Mouse (Mus musculus) T-cell, adult 2 months (primary cell): Measurements from ENCODE around the gene Hnrnpul1.

Source experiments
- DNase-seq: peaks from one replicate; pipeline ENCODE4 v3.0.0; 2022; ENCODE audit warnings: low spot score

Hnrnpul1 gene

DNA sequence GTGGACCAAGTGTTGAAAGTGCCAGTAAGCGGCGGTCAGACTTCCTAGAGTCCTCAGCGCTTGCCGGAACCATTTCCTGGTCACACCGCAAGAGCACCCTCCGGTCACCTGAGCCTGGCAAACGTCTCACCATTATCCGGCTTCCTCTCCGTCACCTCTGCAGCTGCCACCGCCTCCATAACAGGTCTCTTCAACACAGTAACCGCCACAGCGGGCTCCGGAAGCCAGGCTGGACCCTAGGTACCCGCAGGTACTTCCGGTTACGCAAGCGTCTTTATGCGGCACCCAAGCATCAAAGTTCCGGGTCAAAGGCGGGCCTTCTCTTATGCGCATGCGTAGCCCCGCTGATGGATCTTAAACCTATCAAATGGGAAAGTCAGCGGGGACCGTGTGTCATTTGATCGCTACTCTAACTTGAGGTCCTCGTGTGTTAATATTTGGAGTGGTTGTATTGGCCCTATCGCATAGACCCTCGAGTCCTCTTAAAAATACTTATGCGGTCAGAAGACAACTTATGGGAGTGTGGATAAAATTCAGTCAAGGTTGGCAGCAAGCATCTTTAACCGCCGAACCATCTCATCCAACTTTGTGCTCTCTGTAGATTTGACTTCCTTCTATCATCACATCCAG, 35.7 kb downstream of the Hnrnpul1 start, which contains the start of gene Ccdc97:
TSS of gene Ccdc97 (minus strand) at position 301 of the 630 bp plus-strand sequence.
- peak; percentile 93 for DNase-seq

DNA sequence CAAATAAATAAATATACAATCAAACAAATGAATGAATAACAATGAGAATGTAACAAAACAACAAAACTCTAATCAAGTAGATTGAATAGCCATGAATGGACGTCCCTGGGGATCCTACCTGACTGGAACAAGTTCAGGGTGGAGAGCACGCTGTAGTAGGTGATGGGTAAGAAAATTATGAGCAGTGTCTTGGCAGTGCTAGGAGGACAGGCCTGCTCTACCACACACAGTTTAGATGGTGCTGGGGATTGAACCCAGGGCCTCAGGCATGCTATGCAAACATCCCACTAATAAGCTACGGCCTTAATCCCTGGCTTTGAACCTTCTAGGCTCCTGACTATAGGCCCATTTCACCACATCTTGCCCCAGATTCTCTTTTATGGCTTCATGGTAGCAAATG, 37.1 kb downstream of the Hnrnpul1 start:
- DNase-seq: no peak

DNA sequence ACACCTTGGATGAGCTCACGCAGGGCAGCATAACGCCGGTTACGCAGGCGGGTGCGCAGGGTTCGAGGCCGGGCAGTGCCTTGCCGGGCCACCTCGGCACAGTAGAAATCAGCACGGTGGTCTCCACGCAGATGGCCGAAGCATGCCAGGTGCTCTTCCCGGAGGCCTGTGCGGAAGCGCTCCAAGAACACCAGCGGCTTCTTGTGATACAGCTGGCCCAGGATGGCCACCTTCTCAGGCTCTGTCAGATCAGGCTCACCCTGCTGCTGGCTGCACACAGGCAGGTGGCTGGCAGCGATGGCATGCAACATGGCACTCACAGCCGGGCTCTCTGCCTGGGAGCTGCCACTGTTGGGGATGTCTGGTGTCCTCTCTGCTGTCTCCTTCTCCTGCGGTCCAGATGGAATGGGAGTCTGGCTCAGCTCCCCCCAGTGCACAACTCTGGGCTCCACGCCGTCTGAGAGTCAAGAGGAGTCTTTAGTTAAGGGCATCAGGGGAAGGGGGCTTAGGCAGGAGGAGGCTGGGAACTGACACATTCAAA, 38.8 kb downstream of the Hnrnpul1 start:
- DNase-seq: no peak

DNA sequence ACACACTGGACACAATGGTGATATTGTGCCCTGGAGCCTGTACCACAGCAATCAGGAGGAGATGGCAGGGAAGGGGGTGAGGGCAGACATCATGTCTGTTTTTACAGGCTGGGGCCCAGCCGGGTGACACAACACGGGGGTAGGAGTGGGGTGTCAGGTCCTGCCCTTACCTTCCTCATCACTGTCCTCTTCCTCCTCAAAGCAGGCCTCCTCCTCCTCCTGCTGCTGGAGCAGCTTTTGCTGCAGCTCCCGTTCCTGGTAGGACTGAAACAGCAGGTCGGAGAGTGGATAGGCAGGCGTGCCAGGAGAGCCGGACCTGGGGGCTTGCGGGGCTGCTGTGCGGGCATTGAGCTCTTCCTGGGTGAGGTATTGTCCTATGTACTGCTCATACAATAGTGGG, 40.0 kb downstream of the Hnrnpul1 start:
- no peak for DNase-seq

DNA sequence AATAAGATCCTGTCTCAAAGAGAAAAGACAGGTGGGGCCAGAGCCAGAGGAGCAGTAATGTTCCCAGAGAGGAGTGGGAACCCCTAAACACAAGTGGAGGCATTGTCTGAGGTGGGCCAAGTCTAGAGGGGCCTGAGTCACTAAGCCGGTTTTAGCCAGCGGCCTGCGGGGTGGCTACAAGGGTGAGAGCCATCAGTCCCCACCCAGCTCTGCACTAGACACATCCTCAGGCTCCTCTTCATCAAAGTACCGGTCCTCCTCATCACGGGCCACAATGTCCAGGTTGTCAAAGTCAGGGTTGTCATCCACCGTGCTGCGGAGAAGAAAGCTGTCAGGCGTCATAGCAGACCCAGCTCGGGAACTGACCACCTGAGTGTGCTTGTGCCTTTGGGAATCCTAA, 41.8 kb downstream of the Hnrnpul1 start:
- DNase-seq: no peak

DNA sequence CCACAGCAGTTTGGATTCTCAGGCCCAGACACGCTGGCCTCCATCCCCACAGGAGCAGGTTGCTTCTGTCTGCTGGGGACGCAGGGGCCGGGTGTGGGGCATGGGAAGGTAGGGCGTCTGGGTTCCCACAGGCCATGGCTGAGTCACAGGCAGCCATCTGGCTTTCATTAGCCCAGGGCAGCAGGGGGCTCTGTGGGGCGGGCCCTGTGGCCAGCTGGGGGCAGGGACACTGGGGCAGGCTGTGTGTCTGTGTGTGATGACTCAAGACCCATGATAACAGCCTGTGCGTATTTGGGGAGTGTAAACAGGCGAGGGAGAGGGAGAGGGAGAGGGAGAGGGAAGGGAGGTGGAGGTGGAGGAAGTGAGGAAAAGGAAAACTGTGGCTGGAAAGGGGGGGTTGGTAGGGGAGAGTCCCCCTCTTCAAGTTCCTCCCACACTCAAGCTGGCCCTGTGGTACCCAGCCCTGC, 42.8 kb downstream of the Hnrnpul1 start:
- no peak for DNase-seq

DNA sequence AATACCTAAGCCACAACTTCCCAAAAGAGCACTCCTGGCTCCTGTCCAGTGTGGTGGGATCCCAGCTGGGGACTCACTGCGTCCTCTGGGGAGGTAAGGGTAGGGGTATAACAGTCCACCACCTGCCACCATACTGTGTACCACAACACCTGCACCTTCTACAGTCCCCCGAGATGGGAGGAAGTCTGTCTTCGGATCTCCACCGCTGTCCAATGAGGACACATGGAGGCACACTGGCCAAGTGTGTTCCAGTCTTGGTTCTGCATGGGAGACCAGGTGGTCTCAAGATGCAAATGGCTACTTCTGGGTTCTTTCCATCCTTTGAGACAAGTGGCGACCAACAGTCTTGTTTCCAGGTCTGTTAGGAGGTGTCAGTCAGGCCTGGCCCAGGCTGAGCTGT, 43.4 kb downstream of the Hnrnpul1 start:
- no peak for DNase-seq

DNA sequence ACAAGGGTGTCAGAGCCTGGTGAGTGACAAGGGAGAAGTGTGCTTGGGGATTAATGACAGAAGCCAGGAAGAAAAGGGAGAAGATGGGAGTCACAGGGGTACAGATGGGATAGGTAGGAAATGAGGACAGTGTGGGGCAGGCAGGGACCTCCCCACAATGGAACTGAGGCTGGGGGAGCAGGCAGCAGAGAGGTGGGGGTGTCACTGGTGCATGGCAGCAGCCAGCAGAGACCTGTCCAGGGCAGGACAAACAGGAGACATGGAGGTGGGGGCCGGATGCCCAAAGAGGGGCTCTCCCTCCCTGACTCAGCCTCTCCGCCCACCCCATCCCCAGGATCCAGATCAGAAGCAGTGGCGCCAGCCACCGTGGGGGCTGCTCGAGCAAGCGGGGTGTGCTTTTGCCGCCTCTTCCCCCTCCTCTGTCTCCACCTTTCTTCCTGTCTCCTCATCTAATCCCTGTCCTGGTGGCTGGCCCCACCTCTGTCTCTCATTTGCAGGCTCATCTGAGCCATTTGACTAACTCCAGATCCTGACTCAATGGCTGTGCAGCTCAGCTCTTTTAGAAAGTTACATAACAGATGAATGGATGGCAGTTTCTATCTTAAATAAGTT, 43.9 kb downstream of the Hnrnpul1 start:
- DNase-seq: no peak

DNA sequence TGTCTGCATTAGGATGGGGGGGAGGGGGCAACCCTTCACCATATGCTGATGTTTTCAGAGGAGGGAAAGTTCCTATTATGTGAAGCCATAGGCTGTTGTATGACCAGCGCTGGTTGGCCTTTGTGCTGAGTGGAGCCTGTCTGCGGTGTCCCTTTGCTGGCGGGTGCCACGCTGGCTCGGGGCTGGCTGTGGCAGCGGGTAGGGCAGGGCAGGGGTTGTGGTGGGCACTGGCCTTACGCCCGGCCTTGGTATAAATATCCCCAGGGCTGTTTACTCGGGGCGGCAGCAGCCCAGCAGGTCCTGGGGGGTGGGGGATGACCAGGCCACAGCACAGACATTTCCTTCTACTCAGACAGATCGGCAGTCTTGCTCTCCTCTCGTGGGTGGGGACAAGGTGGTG, 44.6 kb downstream of the Hnrnpul1 start:
- DNase-seq: no peak

DNA sequence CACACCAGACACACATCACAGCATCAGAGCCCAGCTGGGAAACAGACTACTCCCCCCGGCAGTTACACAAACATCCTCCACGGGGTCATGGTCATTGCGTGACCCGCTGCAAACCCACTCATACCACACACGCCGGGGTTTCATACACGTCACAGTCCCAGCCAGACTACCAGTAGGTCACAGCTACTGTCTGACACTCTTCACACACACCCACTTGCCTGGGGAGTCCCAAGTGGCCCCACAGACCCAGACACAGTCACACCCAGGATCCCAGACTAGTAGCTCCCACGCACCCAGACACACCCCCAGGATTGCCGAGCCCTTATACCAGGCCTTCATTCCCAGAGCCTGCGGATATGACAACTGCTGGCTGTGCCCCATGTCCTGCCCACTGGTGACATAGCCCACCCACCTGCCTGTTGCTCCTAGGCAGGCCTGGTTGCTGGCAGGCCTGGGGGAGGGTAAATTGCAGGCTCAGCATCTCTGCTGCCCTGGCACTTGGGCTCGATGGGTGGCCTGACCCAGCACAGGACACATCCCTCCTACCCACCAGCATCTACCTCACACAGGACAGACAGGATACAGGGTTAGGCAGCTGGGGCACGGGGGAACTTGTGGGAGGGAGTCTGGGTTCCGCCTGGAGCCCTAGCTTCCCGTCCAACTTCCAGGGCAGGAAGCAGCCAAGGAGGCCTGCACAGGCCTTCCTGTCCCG, 46.8 kb downstream of the Hnrnpul1 start:
- peak; percentile 15 for DNase-seq

DNA sequence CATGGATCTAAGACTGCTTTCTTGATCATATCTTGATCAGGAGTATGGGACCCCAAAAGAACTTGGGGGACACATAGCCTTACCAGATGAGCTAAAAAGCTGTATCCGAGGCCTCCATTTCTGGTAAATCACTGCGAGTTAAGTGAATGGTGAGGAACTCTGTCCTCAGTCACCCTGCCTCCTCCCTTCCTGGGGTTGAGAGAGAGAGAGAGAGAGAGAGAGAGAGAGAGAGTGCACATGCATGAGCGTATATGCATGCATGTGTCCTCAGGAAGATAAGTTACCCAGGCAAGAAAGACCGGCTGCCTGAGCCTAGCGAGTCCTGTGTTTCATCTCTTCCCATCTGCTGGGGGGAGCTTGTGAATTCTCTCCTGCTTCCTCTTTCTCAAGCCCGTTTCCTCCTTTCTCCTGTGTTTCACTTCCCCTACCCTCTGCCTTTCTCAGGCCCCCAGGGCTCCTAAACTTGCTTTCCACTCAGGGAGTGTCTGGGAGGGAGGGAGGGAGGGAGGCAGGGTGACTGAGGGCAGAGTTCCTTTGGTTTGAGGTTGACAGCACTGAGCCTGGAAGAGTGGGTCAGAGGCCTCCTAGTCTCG, 47.9 kb downstream of the Hnrnpul1 start:
- no peak for DNase-seq

DNA sequence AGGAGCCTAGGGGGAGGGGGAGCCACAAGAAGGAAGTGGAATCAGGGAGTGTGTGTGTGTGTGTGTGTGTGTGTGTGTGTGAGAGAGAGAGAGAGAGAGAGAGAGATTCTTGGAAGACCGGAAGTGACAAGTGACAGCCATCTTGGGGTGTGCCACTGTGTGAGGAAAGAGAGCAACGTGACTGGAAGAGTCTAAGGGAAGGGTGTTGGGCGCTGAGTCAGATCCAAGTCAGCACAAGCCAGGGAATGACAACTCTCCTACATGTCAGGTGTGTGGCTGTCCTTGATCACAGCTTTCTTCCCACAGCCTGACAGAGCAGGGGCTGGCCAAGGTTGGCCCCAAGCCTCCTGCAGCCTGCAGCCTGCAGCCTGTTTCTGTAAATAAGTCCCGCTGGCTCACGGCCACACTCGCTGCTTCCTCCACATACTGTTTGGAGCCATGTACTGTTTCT, 48.7 kb downstream of the Hnrnpul1 start:
- no peak for DNase-seq

DNA sequence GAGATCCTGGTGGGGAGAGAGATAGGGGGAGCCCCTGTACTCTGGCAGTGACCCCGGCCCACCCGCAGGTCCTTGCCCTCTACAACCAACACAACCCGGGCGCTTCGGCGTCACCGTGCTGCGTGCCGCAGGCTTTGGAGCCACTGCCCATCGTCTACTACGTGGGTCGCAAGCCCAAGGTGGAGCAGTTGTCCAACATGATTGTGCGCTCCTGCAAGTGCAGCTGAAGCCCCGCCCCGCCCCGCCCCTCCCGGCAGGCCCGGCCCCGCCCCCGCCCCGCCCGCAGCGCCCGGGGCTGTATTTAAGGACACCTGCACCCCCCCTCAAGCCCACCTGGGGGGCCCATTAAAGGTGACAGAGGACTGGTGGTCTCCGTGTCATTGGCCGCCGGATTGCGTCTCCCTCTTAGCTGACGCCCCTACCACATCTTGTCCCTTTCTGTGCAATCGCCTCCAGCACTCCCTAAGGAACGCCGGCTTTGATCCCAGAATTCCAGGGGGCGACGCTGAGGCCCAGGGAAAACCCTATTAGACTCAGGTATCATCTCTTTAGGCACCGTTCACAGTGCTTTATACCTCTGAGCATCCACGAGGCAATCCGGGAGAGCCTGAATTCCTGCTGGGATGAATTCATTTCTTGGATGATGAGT, 49.7 kb downstream of the Hnrnpul1 start:
- no peak for DNase-seq

DNA sequence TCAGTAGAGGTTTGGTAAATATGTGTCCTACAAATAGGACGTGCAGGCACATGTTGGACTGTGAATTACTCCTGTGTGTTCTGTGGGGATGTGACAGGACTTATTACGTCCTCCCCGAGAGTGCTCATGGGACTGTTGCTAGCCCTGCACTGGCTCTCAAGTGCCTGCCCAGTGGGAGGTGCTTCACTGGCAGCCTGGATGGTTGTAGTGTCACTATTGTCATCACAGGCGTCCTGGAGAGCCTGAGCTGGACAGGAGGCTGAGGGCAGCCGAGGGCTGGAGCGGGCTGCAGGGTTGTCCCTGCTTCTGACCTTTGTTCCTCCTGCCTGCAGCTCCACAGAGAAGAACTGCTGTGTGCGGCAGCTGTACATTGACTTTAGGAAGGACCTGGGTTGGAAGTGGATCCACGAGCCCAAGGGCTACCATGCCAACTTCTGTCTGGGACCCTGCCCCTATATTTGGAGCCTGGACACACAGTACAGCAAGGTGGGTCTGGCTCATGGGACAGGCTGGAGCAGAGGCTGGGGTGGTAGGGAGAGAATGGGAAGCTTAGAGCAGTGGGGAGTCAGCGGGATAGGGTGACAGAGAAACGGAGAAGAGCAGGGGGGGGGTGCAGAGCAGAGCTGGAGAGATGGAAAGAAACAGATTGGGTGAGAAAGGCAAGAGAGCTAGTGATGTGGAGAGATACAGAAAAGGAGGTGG, 50.6 kb downstream of the Hnrnpul1 start:
- DNase-seq: no peak

DNA sequence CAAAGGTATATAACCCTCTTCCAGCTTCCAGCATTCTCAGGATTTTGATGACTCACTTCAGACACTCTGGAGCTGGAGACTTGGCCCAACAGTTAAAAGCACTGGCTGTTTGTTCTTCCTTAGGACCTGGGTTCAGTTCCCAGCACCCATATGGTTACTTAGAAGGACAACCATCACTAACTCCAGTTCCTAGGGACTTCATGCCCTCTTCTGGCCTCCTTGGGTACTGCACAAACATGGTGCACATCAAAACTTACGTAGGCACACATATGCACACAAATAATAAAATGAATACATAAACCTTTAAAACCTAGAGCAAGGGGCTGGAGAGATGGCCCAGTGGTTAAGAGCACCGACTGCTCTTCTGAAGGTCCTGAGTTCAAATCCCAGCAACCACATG, 52.2 kb downstream of the Hnrnpul1 start:
- DNase-seq: peak; percentile 38

DNA sequence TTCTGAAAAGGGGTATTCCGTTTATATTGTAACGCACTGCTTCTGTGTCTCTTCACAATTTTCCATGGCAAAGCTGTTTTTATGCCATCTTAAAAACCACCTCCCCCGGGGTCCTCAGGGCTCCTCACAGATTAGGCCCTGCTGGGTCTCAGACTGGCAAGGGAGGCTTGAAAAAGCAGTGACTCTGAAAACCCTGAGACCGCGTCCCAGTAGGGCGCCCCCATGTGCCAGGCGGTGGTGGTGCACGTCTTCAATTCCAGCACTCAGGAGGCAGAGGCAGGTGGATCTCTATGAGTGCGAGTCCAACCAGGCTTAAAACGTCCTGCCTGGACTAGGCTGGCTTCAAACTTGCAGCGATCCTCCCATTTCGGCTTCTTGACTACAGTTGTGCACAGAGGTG, 53.8 kb downstream of the Hnrnpul1 start:
- peak; percentile 48 for DNase-seq

DNA sequence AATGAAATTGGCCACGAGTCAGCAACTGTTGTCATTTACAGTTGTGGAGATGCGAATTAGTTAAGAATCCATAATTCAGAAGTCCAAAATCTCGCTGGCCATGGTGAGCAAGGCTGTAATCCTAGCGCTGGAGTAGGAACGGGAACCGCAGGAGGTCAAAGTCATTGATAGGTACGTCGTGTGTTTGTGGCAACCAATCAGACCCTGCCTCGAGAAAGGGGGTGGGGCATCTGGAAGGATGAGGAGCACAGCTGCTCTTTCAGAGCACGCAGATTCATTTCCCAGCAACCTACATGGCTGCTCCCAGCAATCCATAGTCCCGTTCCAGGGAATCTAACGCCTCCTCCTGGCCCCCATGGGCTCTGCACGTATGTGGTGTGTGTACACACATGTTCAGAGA, 54.7 kb downstream of the Hnrnpul1 start:
- no peak for DNase-seq

DNA sequence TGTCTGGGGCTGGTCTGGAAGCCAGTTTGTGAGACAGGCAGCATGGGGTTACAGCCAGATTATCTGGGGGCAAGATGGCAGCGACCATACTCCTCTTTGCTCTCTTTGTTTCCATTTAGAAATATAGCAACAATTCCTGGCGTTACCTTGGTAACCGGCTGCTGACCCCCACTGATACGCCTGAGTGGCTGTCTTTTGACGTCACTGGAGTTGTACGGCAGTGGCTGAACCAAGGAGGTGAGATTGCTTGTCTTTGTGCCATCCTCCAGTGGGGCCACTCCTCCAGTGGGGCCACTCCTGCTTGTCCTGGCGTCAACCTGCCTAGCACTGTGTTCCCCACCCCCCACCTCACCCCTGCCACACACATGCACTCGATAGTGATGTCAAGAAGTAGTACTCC, 60.5 kb downstream of the Hnrnpul1 start:
- DNase-seq: no peak

DNA sequence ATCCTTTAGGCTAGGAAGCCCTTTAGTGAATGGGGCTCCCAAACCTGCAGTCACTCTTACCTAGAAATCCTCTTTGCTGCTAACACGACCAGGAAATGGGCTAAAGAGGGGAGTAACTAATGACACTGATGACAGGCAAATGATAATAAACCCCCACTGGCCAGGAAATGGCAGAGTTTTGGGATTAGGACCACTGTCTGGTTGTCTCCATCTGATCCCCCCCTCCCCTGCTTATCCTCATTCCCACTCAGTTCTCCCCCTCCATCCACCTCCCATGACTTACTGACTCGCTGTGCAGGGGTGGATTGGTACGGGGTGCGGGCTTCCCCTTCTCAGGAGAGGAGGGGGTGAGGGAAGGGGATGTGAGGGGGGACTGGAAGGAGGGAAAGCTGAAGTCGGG, 64.5 kb downstream of the Hnrnpul1 start:
- DNase-seq: no peak

DNA sequence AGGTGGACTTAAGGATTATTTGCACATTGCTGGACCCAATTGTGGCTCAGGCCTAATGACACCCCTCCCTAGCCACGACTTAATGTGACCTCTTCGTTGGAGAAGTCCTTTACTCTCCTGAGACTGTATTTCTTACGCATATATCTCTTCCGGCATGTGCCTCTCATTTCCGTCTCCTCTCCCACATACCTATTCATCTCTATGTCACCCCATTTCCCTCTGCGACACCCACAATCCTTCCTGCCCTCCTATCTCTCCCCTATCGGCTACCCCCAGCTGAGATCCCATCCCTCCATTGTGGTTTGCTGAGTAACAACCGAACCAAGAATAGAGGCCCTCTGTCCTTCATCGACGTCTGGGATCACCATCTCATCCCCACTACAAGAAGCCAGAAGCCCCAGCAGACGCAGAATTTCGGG, 64.9 kb downstream of the Hnrnpul1 start:
- DNase-seq: no peak

DNA sequence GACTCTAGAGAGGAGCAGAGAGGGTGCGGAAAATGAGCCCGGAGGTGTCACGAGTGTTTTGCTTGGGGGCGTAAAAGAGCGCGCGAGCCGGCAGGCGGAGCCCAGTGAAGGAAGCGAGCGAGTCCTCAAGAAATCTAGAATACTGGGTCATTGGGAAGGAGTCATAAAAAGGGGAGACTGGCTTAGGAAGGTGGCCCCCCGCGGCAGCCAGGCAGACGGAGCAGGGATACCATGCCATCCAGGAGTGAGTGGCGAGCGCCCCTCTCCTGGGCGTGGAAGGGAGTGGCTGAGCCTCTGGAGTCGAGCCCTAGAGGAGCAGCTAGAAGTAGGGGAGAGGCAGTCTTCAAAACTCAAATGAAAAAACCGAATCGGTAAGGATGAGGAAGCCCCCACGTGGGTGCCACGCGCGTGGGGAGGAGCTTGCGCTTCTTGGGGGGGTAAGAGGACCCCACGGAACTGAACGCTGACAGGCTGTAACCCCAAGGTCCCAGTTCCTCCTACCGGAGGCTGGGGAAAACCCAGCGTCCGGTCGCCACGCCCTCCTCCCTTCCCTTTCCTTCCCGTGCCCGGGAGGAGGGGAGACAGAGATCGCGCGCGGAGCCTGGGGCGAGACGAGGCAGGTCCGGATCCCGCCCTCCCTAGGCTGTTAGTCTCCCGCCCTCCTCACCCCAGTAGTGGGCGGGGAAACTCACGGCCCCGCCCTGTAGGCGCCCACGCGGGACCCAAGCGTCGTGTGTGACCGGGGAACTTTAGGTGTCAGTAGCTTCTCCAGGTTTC, 65.6 kb downstream of the Hnrnpul1 start:
- DNase-seq: peak; percentile 82
